Mouse (Mus musculus): ENCODE results near the gene Gbp7. TPM values are rescaled to one million over a fixed set of nuclear protein-coding genes. Genes with fewer than 3 reads are reported as not detected.
"Not testable (repeated sequence)": the region's sequence is repeated elsewhere in the genome, so short reads cannot be mapped to it uniquely, and the experiment has no call there.

Gbp7 gene
- polyA plus RNA-seq, 1 experiment from 2014 or later = 1.5 TPM

GRCm38 (mm10) chr3:142555623-142556022 is 25.5 kb downstream of the Gbp7 start:
- H3K27me3 ChIP-seq (replicated peaks; ENCODE audit: control insufficient read depth, insufficient read depth, low read length) = no peaks in the 10 kb centered on the region
- WGBS = 89% methylated on average over 11 of the region's 11 CpGs
- H3K4me3 ChIP-seq (ENCODE audit: low read depth, low read length) = no peak overlapping the region
- no peaks in the 10 kb centered on the region for H3K9me3 ChIP-seq (replicated peaks; ENCODE audit: control insufficient read depth, low read length)
- no peak for ATAC-seq
- DNase-seq (ENCODE audit: low spot score) = no peak
- H3K4me1 ChIP-seq (ENCODE audit: control insufficient read depth, insufficient read depth, low read length) = no peaks in the 10 kb centered on the region; the same call in 1 of the 2 replicates
- no peak overlapping the region for H3K4me2 ChIP-seq (ENCODE audit: low read length)
- H3K9ac ChIP-seq (ENCODE audit: low read length) = no peak overlapping the region
- H3K27ac ChIP-seq (ENCODE audit: low read depth, low read length) = no peak overlapping the region
- H3K36me3 ChIP-seq (ENCODE audit: control insufficient read depth, insufficient read depth, low read length) = no peaks in the 10 kb centered on the region

GRCm38 (mm10) chr3:142559632-142560228 is 29.6 kb downstream of the Gbp7 start, which contains the start of gene Gbp3:
Gene Gbp3 (plus strand): TSS chr3:142560026.
- ATAC-seq (no peak), DNase-seq (ENCODE audit: low spot score) (no peak)
- Histone ChIP-seq H3K36me3 (ENCODE audit: control insufficient read depth, insufficient read depth, low read length) (no peaks in the 10 kb centered on the region), H3K4me3 (ENCODE audit: low read depth, low read length) (peak within 1 kb of the TSS; percentile 16; the same call in 1 of the 2 replicates), H3K9me3 (replicated peaks; ENCODE audit: control insufficient read depth, low read length) (no peaks in the 10 kb centered on the region), H3K9ac (ENCODE audit: low read length) (peak within 1 kb of the TSS; percentile 29; the same call in 1 of the 2 replicates), H3K4me1 (ENCODE audit: control insufficient read depth, insufficient read depth, low read length) (no peaks in the 10 kb centered on the region; the same call in 1 of the 2 replicates), H3K27me3 (replicated peaks; ENCODE audit: control insufficient read depth, insufficient read depth, low read length) (no peaks in the 10 kb centered on the region), H3K4me2 (ENCODE audit: low read length) (peak within 1 kb of the TSS; percentile 42), H3K27ac (ENCODE audit: low read depth, low read length) (no peak within 1 kb of the TSS)
- 26% methylated on average over 3 of the region's 3 CpGs for WGBS

- ATAC-seq = peak; percentile 88
- Histone ChIP-seq H3K27me3 (replicated peaks; ENCODE audit: control insufficient read depth, insufficient read depth, low read length) (no peaks in the 10 kb centered on the region), H3K9ac (ENCODE audit: low read length) (peak overlapping the region; percentile 29; the same call in 1 of the 2 replicates), H3K27ac (ENCODE audit: low read depth, low read length) (no peak overlapping the region), H3K9me3 (replicated peaks; ENCODE audit: control insufficient read depth, low read length) (no peaks in the 10 kb centered on the region), H3K4me1 (ENCODE audit: control insufficient read depth, insufficient read depth, low read length) (no peaks in the 10 kb centered on the region; the same call in 1 of the 2 replicates), H3K36me3 (ENCODE audit: control insufficient read depth, insufficient read depth, low read length) (no peaks in the 10 kb centered on the region), H3K4me2 (ENCODE audit: low read length) (peak overlapping the region; percentile 42), H3K4me3 (ENCODE audit: low read depth, low read length) (peak overlapping the region; percentile 16; the same call in 1 of the 2 replicates)
- 22% methylated on average over 12 of the region's 12 CpGs for WGBS
- DNase-seq (ENCODE audit: low spot score) = peak; percentile 84
These were observed 30.3 kb downstream of the Gbp7 start for GRCm38 (mm10) chr3:142560296-142560948.

GRCm38 (mm10) chr3:142561045-142561646 is 31.0 kb downstream of the Gbp7 start:
- 90% methylated on average over 14 of the region's 14 CpGs for WGBS
- Histone ChIP-seq H3K4me1 (ENCODE audit: control insufficient read depth, insufficient read depth, low read length) (no peaks in the 10 kb centered on the region; the same call in 1 of the 2 replicates), H3K36me3 (ENCODE audit: control insufficient read depth, insufficient read depth, low read length) (no peaks in the 10 kb centered on the region), H3K9me3 (replicated peaks; ENCODE audit: control insufficient read depth, low read length) (no peaks in the 10 kb centered on the region), H3K4me2 (ENCODE audit: low read length) (no peak overlapping the region), H3K4me3 (ENCODE audit: low read depth, low read length) (no peak overlapping the region), H3K27me3 (replicated peaks; ENCODE audit: control insufficient read depth, insufficient read depth, low read length) (no peaks in the 10 kb centered on the region), H3K27ac (ENCODE audit: low read depth, low read length) (no peak overlapping the region), H3K9ac (ENCODE audit: low read length) (no peak overlapping the region)
- DNase-seq (ENCODE audit: low spot score) (no peak), ATAC-seq (no peak)

- Histone ChIP-seq H3K4me2 (ENCODE audit: low read length) (no peak overlapping the region), H3K4me3 (ENCODE audit: low read depth, low read length) (no peak overlapping the region), H3K9ac (ENCODE audit: low read length) (no peak overlapping the region), H3K27ac (ENCODE audit: low read depth, low read length) (no peak overlapping the region), H3K36me3 (ENCODE audit: control insufficient read depth, insufficient read depth, low read length) (no peaks in the 10 kb centered on the region), H3K27me3 (replicated peaks; ENCODE audit: control insufficient read depth, insufficient read depth, low read length) (no peaks in the 10 kb centered on the region), H3K9me3 (replicated peaks; ENCODE audit: control insufficient read depth, low read length) (no peaks in the 10 kb centered on the region), H3K4me1 (ENCODE audit: control insufficient read depth, insufficient read depth, low read length) (no peaks in the 10 kb centered on the region; the same call in 1 of the 2 replicates)
- no peak for DNase-seq (ENCODE audit: low spot score)
- no peak for ATAC-seq
- 85% methylated on average over 7 of the region's 7 CpGs for WGBS
These were observed 31.5 kb downstream of the Gbp7 start for GRCm38 (mm10) chr3:142561666-142562065.

- not testable (repeated sequence) for ATAC-seq; H3K9ac ChIP-seq (ENCODE audit: low read length); H3K27me3 ChIP-seq (replicated peaks; ENCODE audit: control insufficient read depth, insufficient read depth, low read length); H3K4me1 ChIP-seq (ENCODE audit: control insufficient read depth, insufficient read depth, low read length); H3K4me2 ChIP-seq (ENCODE audit: low read length); H3K9me3 ChIP-seq (replicated peaks; ENCODE audit: control insufficient read depth, low read length); DNase-seq (ENCODE audit: low spot score); H3K27ac ChIP-seq (ENCODE audit: low read depth, low read length); H3K36me3 ChIP-seq (ENCODE audit: control insufficient read depth, insufficient read depth, low read length); H3K4me3 ChIP-seq (ENCODE audit: low read depth, low read length)
- 55% methylated on average over 5 of the region's 5 CpGs for WGBS
These were observed 37.3 kb downstream of the Gbp7 start for GRCm38 (mm10) chr3:142567490-142567889.

GRCm38 (mm10) chr3:142570738-142571137 is 40.6 kb downstream of the Gbp7 start:
- Histone ChIP-seq H3K9me3 (replicated peaks; ENCODE audit: control insufficient read depth, low read length) (no peaks in the 10 kb centered on the region), H3K9ac (ENCODE audit: low read length) (no peak overlapping the region), H3K36me3 (ENCODE audit: control insufficient read depth, insufficient read depth, low read length) (no peaks in the 10 kb centered on the region), H3K27ac (ENCODE audit: low read depth, low read length) (no peak overlapping the region), H3K27me3 (replicated peaks; ENCODE audit: control insufficient read depth, insufficient read depth, low read length) (no peaks in the 10 kb centered on the region), H3K4me2 (ENCODE audit: low read length) (no peak overlapping the region), H3K4me1 (ENCODE audit: control insufficient read depth, insufficient read depth, low read length) (no peaks in the 10 kb centered on the region), H3K4me3 (ENCODE audit: low read depth, low read length) (no peak overlapping the region)
- 94% methylated on average over 4 of the region's 4 CpGs for WGBS
- no peak for ATAC-seq
- no peak for DNase-seq (ENCODE audit: low spot score)

GRCm38 (mm10) chr3:142577108-142577507 is 47.0 kb downstream of the Gbp7 start:
- no peak for DNase-seq (ENCODE audit: low spot score)
- WGBS = 76% methylated on average over 3 of the region's 3 CpGs
- H3K27ac ChIP-seq (ENCODE audit: low read depth, low read length) = no peak overlapping the region
- ATAC-seq = no peak
- H3K36me3 ChIP-seq (ENCODE audit: control insufficient read depth, insufficient read depth, low read length) = no peaks in the 10 kb centered on the region
- H3K27me3 ChIP-seq (replicated peaks; ENCODE audit: control insufficient read depth, insufficient read depth, low read length) = no peaks in the 10 kb centered on the region
- no peaks in the 10 kb centered on the region for H3K4me1 ChIP-seq (ENCODE audit: control insufficient read depth, insufficient read depth, low read length)
- H3K4me3 ChIP-seq (ENCODE audit: low read depth, low read length) = no peak overlapping the region
- H3K9me3 ChIP-seq (replicated peaks; ENCODE audit: control insufficient read depth, low read length) = no peaks in the 10 kb centered on the region
- no peak overlapping the region for H3K9ac ChIP-seq (ENCODE audit: low read length)
- no peak overlapping the region for H3K4me2 ChIP-seq (ENCODE audit: low read length)

- Histone ChIP-seq H3K4me3 (ENCODE audit: low read depth, low read length) (no peak overlapping the region), H3K9me3 (replicated peaks; ENCODE audit: control insufficient read depth, low read length) (no peaks in the 10 kb centered on the region), H3K9ac (ENCODE audit: low read length) (no peak overlapping the region), H3K4me2 (ENCODE audit: low read length) (no peak overlapping the region), H3K4me1 (ENCODE audit: control insufficient read depth, insufficient read depth, low read length) (no peaks in the 10 kb centered on the region), H3K27me3 (replicated peaks; ENCODE audit: control insufficient read depth, insufficient read depth, low read length) (no peaks in the 10 kb centered on the region), H3K27ac (ENCODE audit: low read depth, low read length) (no peak overlapping the region), H3K36me3 (ENCODE audit: control insufficient read depth, insufficient read depth, low read length) (no peaks in the 10 kb centered on the region)
- WGBS = 89% methylated on average over 4 of the region's 4 CpGs
- ATAC-seq = no peak
- no peak for DNase-seq (ENCODE audit: low spot score)
These were observed 48.2 kb downstream of the Gbp7 start for GRCm38 (mm10) chr3:142578342-142578741.

Measured in forebrain, embryonic 14.5 days (tissue).